Mouse (Mus musculus): Measurements from ENCODE around the gene Rab5if. TPM values are rescaled to one million over a fixed set of nuclear protein-coding genes. Genes with fewer than 3 reads are reported as not detected.

Rab5if gene
- 86.8 TPM for polyA plus RNA-seq (2014; fragmentation: Illumina TruSeq; extraction: RNeasy Lipid Tissue Mini Kit (QIAGEN cat#74804); ENCODE audit: low read depth, low replicate concordance)

GRCm38 (mm10) chr2:156862772-156863486 is at the start of gene Rab5if:
TSS of gene Rab5if (plus strand) at chr2:156863128.

GRCm38 (mm10) chr2:156839319-156840191 is 23.4 kb upstream of the Rab5if start, which contains the start of gene Tgif2:
TSS of gene Tgif2 (plus strand) at chr2:156840007.

DNA sequence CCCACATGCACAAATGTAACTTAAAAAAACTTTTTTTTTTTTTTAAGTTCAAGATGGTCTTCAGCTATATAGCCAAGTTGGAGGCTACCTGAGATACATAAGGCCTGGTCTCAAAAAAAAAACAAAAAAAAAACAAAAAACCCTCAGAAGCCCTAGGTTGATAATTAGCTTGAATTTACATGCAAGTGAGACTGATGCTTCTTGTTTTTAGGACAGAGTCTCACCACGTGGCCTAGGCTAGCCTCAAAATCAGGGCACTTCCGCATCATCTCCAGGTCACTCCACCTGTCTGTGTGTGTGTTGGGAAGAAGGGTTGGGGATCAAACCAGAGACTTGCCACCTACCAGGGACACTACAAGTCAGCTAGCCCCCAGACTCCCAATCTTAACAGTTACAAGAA is 5.1 kb upstream of the Rab5if start, which contains the start of gene 4930518I15Rik:
Gene 4930518I15Rik, minus strand, starts transcription at position 112 of the 400 bp plus-strand sequence.

GRCm38 (mm10) chr2:156887017-156887416 is 24.1 kb downstream of the Rab5if start, which contains the start of gene Sla2:
TSS of gene Sla2 (minus strand) at chr2:156887192.

Other genes starting within 250 kb of the Rab5if start
- 36.5 TPM for gene Dlgap4, start 249.4 kb upstream of the Rab5if start, polyA plus RNA-seq (2014; fragmentation: Illumina TruSeq; extraction: RNeasy Lipid Tissue Mini Kit (QIAGEN cat#74804); ENCODE audit: low read depth, low replicate concordance)
- 165 TPM for gene Myl9, start 87.7 kb upstream of the Rab5if start, polyA plus RNA-seq (2014; fragmentation: Illumina TruSeq; extraction: RNeasy Lipid Tissue Mini Kit (QIAGEN cat#74804); ENCODE audit: low read depth, low replicate concordance)
- gene Tgif2, start 23.1 kb upstream of the Rab5if start, polyA plus RNA-seq (2014; fragmentation: Illumina TruSeq; extraction: RNeasy Lipid Tissue Mini Kit (QIAGEN cat#74804); ENCODE audit: low read depth, low replicate concordance), result 1.1 TPM
- 0.58 TPM for gene 4930518I15Rik, start 5.2 kb upstream of the Rab5if start, polyA plus RNA-seq (2014; fragmentation: Illumina TruSeq; extraction: RNeasy Lipid Tissue Mini Kit (QIAGEN cat#74804); ENCODE audit: low read depth, low replicate concordance)
- not detected for gene Sla2, start 24.1 kb downstream of the Rab5if start, polyA plus RNA-seq (2014; fragmentation: Illumina TruSeq; extraction: RNeasy Lipid Tissue Mini Kit (QIAGEN cat#74804); ENCODE audit: low read depth, low replicate concordance)
- 17.6 TPM for gene Ndrg3, start 128.9 kb downstream of the Rab5if start, polyA plus RNA-seq (2014; fragmentation: Illumina TruSeq; extraction: RNeasy Lipid Tissue Mini Kit (QIAGEN cat#74804); ENCODE audit: low read depth, low replicate concordance)
- gene Dsn1, start 144.0 kb downstream of the Rab5if start, polyA plus RNA-seq (2014; fragmentation: Illumina TruSeq; extraction: RNeasy Lipid Tissue Mini Kit (QIAGEN cat#74804); ENCODE audit: low read depth, low replicate concordance), result 3.1 TPM
- gene Soga1, start 216.1 kb downstream of the Rab5if start, polyA plus RNA-seq (2014; fragmentation: Illumina TruSeq; extraction: RNeasy Lipid Tissue Mini Kit (QIAGEN cat#74804); ENCODE audit: low read depth, low replicate concordance), result 6.0 TPM
- not detected for gene Tldc2, start 223.9 kb downstream of the Rab5if start, polyA plus RNA-seq (2014; fragmentation: Illumina TruSeq; extraction: RNeasy Lipid Tissue Mini Kit (QIAGEN cat#74804); ENCODE audit: low read depth, low replicate concordance)